ENCODE assay signal across 21 mouse cellular contexts in genomic region chr14:38568184-38568583, GRCm38 (mm10).
"Had no signal": no experiment of that assay in that cellular context is flagged by ENCODE, and none has a peak within 500 bp of the region (broad histone marks: within the 10 kb centered on the region; RNA-seq: fewer than 3 reads in every experiment).

No protein-coding gene starts in this region.

- ATAC-seq: forebrain, embryonic 13.5 days; forebrain, embryonic 14.5 days; forebrain, embryonic 15.5 days; forebrain, embryonic 16.5 days; forebrain, postnatal 0 days had no signal

- DNase-seq: cerebellum, adult 8-10 months; cerebellum, adult 9-10 months; cerebellum, adult 9-11 months; cerebellum, postnatal 10 days; cerebellum, postnatal 14 days; cerebellum, postnatal 25 days; cerebellum, postnatal 36 days; embryo, embryonic 11 days; forebrain, postnatal 0 days; gastrocnemius, adult 2 months; gastrocnemius, postnatal 10 days; gastrocnemius, postnatal 14 days; gastrocnemius, postnatal 25 days; gastrocnemius, postnatal 36 days; heart, adult 11 months; heart, adult 18-20 months; heart, adult 2 months had no signal
